Mouse (Mus musculus): ENCODE data around the gene Ccdc8. TPM values are rescaled to one million over a fixed set of nuclear protein-coding genes. Genes with fewer than 3 reads are reported as not detected.

Gene Ccdc8
- polyA plus RNA-seq, 1 experiment from 2014 or later: 43.9 TPM

- H3K9me3 ChIP-seq (replicated peaks): no peaks in the 10 kb centered on the region
- no peak overlapping the region for H3K27ac ChIP-seq (replicated peaks)
- no peaks in the 10 kb centered on the region for H3K36me3 ChIP-seq
- H3K4me3 ChIP-seq (replicated peaks): no peak overlapping the region
- no peak overlapping the region for H3K9ac ChIP-seq
- H3K27me3 ChIP-seq: no peaks in the 10 kb centered on the region
- WGBS: 89% methylated on average over 3 of the region's 3 CpGs
- no peak overlapping the region for H3K4me2 ChIP-seq (replicated peaks)
- ATAC-seq (ENCODE audit: insufficient number of reproducible peaks, low FRiP score, low TSS enrichment, low read depth): no peak
- peaks cover 21% of the 10 kb centered on the region for H3K4me1 ChIP-seq
Observed at GRCm38 (mm10) chr7:16978593-16978992, 13.9 kb upstream of the Ccdc8 start.

- no peak overlapping the region for H3K9ac ChIP-seq
- H3K4me2 ChIP-seq (replicated peaks): peak overlapping the region; percentile 42
- peak overlapping the region; percentile 23 for H3K4me3 ChIP-seq (replicated peaks)
- ATAC-seq (ENCODE audit: insufficient number of reproducible peaks, low FRiP score, low TSS enrichment, low read depth): peak; percentile 48; the same call in 1 of the 2 replicates
- no peaks in the 10 kb centered on the region for H3K36me3 ChIP-seq
- whole genome bisulfite sequencing: 1% methylated on average over 12 of the region's 12 CpGs
- no peaks in the 10 kb centered on the region for H3K9me3 ChIP-seq (replicated peaks)
- H3K4me1 ChIP-seq: peaks cover 21% of the 10 kb centered on the region
- H3K27ac ChIP-seq (replicated peaks): peak overlapping the region; percentile 84
- no peaks in the 10 kb centered on the region for H3K27me3 ChIP-seq
Observed at GRCm38 (mm10) chr7:16980348-16980747, 12.2 kb upstream of the Ccdc8 start.

- Histone ChIP-seq H3K9me3 (replicated peaks) (no peaks in the 10 kb centered on the region), H3K27me3 (no peaks in the 10 kb centered on the region), H3K9ac (no peak within 1 kb of the TSS), H3K4me1 (peaks cover 29% of the 10 kb centered on the region), H3K4me3 (replicated peaks) (no peak within 1 kb of the TSS; the same call in 1 of the 2 replicates), H3K27ac (replicated peaks) (no peak within 1 kb of the TSS), H3K36me3 (no peaks in the 10 kb centered on the region), H3K4me2 (replicated peaks) (peak within 1 kb of the TSS; percentile 6; the same call in 1 of the 2 replicates)
- ATAC-seq (ENCODE audit: insufficient number of reproducible peaks, low FRiP score, low TSS enrichment, low read depth): no peak
- 22% methylated on average over 26 of the region's 26 CpGs for WGBS
Observed at GRCm38 (mm10) chr7:16982859-16983568, 9.5 kb upstream of the Ccdc8 start, which contains the start of gene Gm42372. Gene Gm42372 (plus strand): TSS chr7:16983086.

- Histone ChIP-seq H3K36me3 (no peaks in the 10 kb centered on the region), H3K27me3 (no peaks in the 10 kb centered on the region), H3K9me3 (replicated peaks) (no peaks in the 10 kb centered on the region), H3K4me2 (replicated peaks) (no peak overlapping the region), H3K27ac (replicated peaks) (peak overlapping the region; percentile 60), H3K4me1 (peaks cover 49% of the 10 kb centered on the region), H3K4me3 (replicated peaks) (no peak overlapping the region), H3K9ac (no peak overlapping the region)
- no peak for ATAC-seq (ENCODE audit: insufficient number of reproducible peaks, low FRiP score, low TSS enrichment, low read depth)
- WGBS: 21% methylated on average over 7 of the region's 7 CpGs
Observed at GRCm38 (mm10) chr7:16987541-16988149, 4.9 kb upstream of the Ccdc8 start.

GRCm38 (mm10) chr7:16988405-16988804, 4.1 kb upstream of the Ccdc8 start:
- H3K36me3 ChIP-seq: no peaks in the 10 kb centered on the region
- H3K4me1 ChIP-seq: peaks cover 46% of the 10 kb centered on the region
- no peak for ATAC-seq (ENCODE audit: insufficient number of reproducible peaks, low FRiP score, low TSS enrichment, low read depth)
- WGBS: 20% methylated on average over 3 of the region's 3 CpGs
- no peaks in the 10 kb centered on the region for H3K27me3 ChIP-seq
- no peak overlapping the region for H3K9ac ChIP-seq
- H3K27ac ChIP-seq (replicated peaks): peak overlapping the region; percentile 60
- no peaks in the 10 kb centered on the region for H3K9me3 ChIP-seq (replicated peaks)
- no peak overlapping the region for H3K4me2 ChIP-seq (replicated peaks)
- H3K4me3 ChIP-seq (replicated peaks): no peak overlapping the region

- Histone ChIP-seq H3K27me3 (no peaks in the 10 kb centered on the region), H3K4me1 (peaks cover 54% of the 10 kb centered on the region), H3K9ac (no peak overlapping the region), H3K27ac (replicated peaks) (peak overlapping the region; percentile 92), H3K36me3 (no peaks in the 10 kb centered on the region), H3K4me3 (replicated peaks) (no peak overlapping the region), H3K9me3 (replicated peaks) (no peaks in the 10 kb centered on the region), H3K4me2 (replicated peaks) (peak overlapping the region; percentile 25)
- 15% methylated on average over 15 of the region's 15 CpGs for WGBS
- no peak for ATAC-seq (ENCODE audit: insufficient number of reproducible peaks, low FRiP score, low TSS enrichment, low read depth)
Observed at GRCm38 (mm10) chr7:16990006-16990744, 2.3 kb upstream of the Ccdc8 start.

- peak overlapping the region; percentile 31 for H3K4me2 ChIP-seq (replicated peaks)
- 41% methylated on average over 18 of the region's 18 CpGs for whole genome bisulfite sequencing
- H3K9ac ChIP-seq: no peak overlapping the region
- no peaks in the 10 kb centered on the region for H3K9me3 ChIP-seq (replicated peaks)
- peak; percentile 70 for ATAC-seq (ENCODE audit: insufficient number of reproducible peaks, low FRiP score, low TSS enrichment, low read depth)
- no peaks in the 10 kb centered on the region for H3K27me3 ChIP-seq
- H3K4me1 ChIP-seq: peaks cover 71% of the 10 kb centered on the region
- peak overlapping the region; percentile 92 for H3K27ac ChIP-seq (replicated peaks)
- H3K4me3 ChIP-seq (replicated peaks): no peak overlapping the region; the same call in 1 of the 2 replicates
- no peaks in the 10 kb centered on the region for H3K36me3 ChIP-seq
Observed at GRCm38 (mm10) chr7:16991681-16992450, 642 bp upstream of the Ccdc8 start.

GRCm38 (mm10) chr7:16993651-16994399, 1.3 kb downstream of the Ccdc8 start:
- Histone ChIP-seq H3K27me3 (no peaks in the 10 kb centered on the region), H3K9ac (peak overlapping the region; percentile 70), H3K36me3 (peaks cover 12% of the 10 kb centered on the region), H3K9me3 (replicated peaks) (no peaks in the 10 kb centered on the region), H3K4me3 (replicated peaks) (peak overlapping the region; percentile 68), H3K27ac (replicated peaks) (peak overlapping the region; percentile 92), H3K4me2 (replicated peaks) (peak overlapping the region; percentile 65), H3K4me1 (peaks cover 65% of the 10 kb centered on the region)
- ATAC-seq (ENCODE audit: insufficient number of reproducible peaks, low FRiP score, low TSS enrichment, low read depth): peak; percentile 94
- WGBS: under 1% methylated on average over 27 of the region's 27 CpGs

GRCm38 (mm10) chr7:16994400-16994799, 1.9 kb downstream of the Ccdc8 start:
- H3K9me3 ChIP-seq (replicated peaks): no peaks in the 10 kb centered on the region
- H3K9ac ChIP-seq: peak overlapping the region; percentile 70
- peak overlapping the region; percentile 65 for H3K4me2 ChIP-seq (replicated peaks)
- H3K4me1 ChIP-seq: peaks cover 66% of the 10 kb centered on the region
- H3K27me3 ChIP-seq: no peaks in the 10 kb centered on the region
- no peak for ATAC-seq (ENCODE audit: insufficient number of reproducible peaks, low FRiP score, low TSS enrichment, low read depth)
- peak overlapping the region; percentile 68 for H3K4me3 ChIP-seq (replicated peaks)
- H3K27ac ChIP-seq (replicated peaks): peak overlapping the region; percentile 92
- peaks cover 15% of the 10 kb centered on the region for H3K36me3 ChIP-seq
- 3% methylated on average over 20 of the region's 20 CpGs for WGBS

- Histone ChIP-seq H3K9ac (peak overlapping the region; percentile 70), H3K4me1 (peaks cover 60% of the 10 kb centered on the region), H3K4me3 (replicated peaks) (peak overlapping the region; percentile 68), H3K4me2 (replicated peaks) (peak overlapping the region; percentile 65), H3K27me3 (no peaks in the 10 kb centered on the region), H3K9me3 (replicated peaks) (no peaks in the 10 kb centered on the region), H3K36me3 (peaks cover 25% of the 10 kb centered on the region), H3K27ac (replicated peaks) (no peak overlapping the region)
- no peak for ATAC-seq (ENCODE audit: insufficient number of reproducible peaks, low FRiP score, low TSS enrichment, low read depth)
- WGBS: 81% methylated on average over 4 of the region's 4 CpGs
Observed at GRCm38 (mm10) chr7:16995345-16995744, 2.8 kb downstream of the Ccdc8 start.
